Mouse (Mus musculus): ENCODE results near the gene Hnrnpa0. TPM values are rescaled to one million over a fixed set of nuclear protein-coding genes. Genes with fewer than 3 reads are reported as not detected.

The Hnrnpa0 gene
- total RNA-seq, 2 experiments from 2014 or later = 134 TPM

Other genes starting within 250 kb of the Hnrnpa0 start
- under 1 TPM; 0.47 to 0.52 TPM for gene Spock1, start 220.2 kb downstream of the Hnrnpa0 start, total RNA-seq (2021)
- gene Klhl3, start 15.0 kb downstream of the Hnrnpa0 start, total RNA-seq (2021) = 1 to 10 TPM; 2.9 to 3.7 TPM
- gene Idnk, start 29.1 kb upstream of the Hnrnpa0 start, total RNA-seq (2021) = 10 to 100 TPM; 10.8 to 13.9 TPM
- gene Ubqln1, start 87.1 kb upstream of the Hnrnpa0 start, total RNA-seq (2021) = 10 to 100 TPM; 66.4 to 70.1 TPM
- 10 to 100 TPM; 35.1 to 40.8 TPM for gene Gkap1, start 147.1 kb upstream of the Hnrnpa0 start, total RNA-seq (2021)
- gene Kif27, start 230.6 kb upstream of the Hnrnpa0 start, total RNA-seq (2021) = 1 to 10 TPM in 1 of 2 experiments, under 1 TPM in 1; 0.81 to 1.0 TPM